Mouse (Mus musculus) cortical plate, adult 2 months (tissue): ENCODE results near the gene Rai1. TPM values are rescaled to one million over a fixed set of nuclear protein-coding genes. Genes with fewer than 3 reads are reported as not detected.
A peak's percentile ranks its signal among the peaks of the same experiment; 100 is the strongest.

ENCODE experiments used
- H3K27ac ChIP-seq: fragments of 200-500 bp; 2 replicates; pipeline ENCODE4 v1.5.1; 2012; ENCODE audit warnings: low read length, control low read depth, inconsistent platforms; ENCODE audit not compliant: insufficient read depth
- H3K4me1 ChIP-seq: fragments of 200-500 bp; 2 replicates; pipeline ENCODE4 v1.6.1; 2011; ENCODE audit warnings: low read length; ENCODE audit not compliant: control insufficient read depth, insufficient read depth
- H3K4me3 ChIP-seq: fragments of 200-500 bp; 2 replicates; pipeline ENCODE4 v1.5.1; 2011; ENCODE audit warnings: mild to moderate bottlenecking, low read length, control low read depth; ENCODE audit not compliant: insufficient read depth
- CTCF ChIP-seq: fragments of 200-500 bp; IDR thresholded peaks from 2 replicates; pipeline ENCODE4 v1.5.1; 2011; ENCODE audit warnings: mild to moderate bottlenecking, control low read depth, low read length; ENCODE audit not compliant: insufficient read depth; ENCODE audit errors: extremely low read depth
- POLR2A ChIP-seq: fragments of 200-500 bp; IDR thresholded peaks from 2 replicates; pipeline ENCODE4 v1.6.1; 2011; ENCODE audit warnings: mild to moderate bottlenecking, low read length, control low read depth; ENCODE audit not compliant: insufficient read depth; ENCODE audit errors: extremely low read depth
- polyA plus RNA-seq: library from polyadenylated mRNA; depleted of rRNA; stranded (reverse); fragments of >200 nt; gene quantifications from 2 replicates; pipeline ENCODE4 v1.2.3, GENCODE M21; 2012; rRNA removed

The Rai1 gene
- polyA plus RNA-seq, result 41.8 and 41.9 TPM in 2 replicates

- Histone ChIP-seq H3K4me1 (peaks cover 17% of the 10 kb centered on the region), H3K27ac (peak within 1 kb of the TSS; percentile 99), H3K4me3 (peak within 1 kb of the TSS; percentile 76)
- TF ChIP-seq CTCF, result peak; percentile 40; the same call in 1 of the 2 replicates
- no peak for TF ChIP-seq POLR2A
Observed at GRCm38 (mm10) chr11:60104810-60105592, at the start of gene Rai1. Rai1 (plus strand) TSS chr11:60105013.

DNA sequence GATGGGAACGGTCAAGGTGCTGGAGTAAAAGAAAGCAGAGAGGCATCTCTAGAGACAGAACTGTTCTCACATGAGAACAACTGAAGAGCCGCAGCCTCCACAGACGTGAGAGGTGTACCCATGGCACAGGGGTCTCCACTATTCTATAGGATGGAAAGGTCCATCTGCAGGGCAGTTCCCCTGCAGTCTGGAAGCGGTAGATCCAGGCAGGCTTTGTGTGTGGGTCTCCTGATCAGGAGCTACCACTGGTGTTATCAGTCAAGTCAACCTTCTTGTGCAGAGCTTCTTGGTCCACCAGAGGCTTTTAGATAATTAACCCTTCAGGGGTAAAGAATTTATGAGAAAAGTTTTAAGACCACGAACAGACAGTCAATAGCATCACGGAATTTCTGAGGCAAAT lies 48.3 kb upstream of the Rai1 start:
- TF ChIP-seq CTCF (no peak), POLR2A (no peak)
- H3K27ac ChIP-seq, result no peak overlapping the region
- H3K4me3 ChIP-seq, result no peak overlapping the region
- 0 out of 2 replicates have a peak, but pooled peaks cover 3% of the 10 kb centered on the region for H3K4me1 ChIP-seq

DNA sequence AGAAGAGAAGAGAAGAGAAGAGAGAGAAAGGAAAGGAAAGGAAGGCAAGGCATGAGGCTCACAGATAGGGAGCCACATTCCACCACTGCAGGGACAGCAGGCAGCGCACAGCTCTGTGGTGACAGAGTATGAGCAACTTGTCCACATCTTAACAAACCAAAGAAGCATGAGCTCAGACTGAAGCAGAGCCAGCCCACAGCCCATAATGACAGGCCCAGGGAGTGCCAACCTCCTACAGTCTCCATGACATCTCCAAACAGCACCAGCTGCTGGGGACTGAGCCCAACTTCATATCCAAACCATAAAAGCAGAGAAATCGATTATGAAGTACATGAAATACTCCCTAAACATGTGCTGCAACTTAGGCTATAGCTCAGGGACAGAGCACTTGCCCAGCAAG lies 46.8 kb upstream of the Rai1 start:
- H3K4me1 ChIP-seq, result 0 out of 2 replicates have a peak, but pooled peaks cover 3% of the 10 kb centered on the region
- TF ChIP-seq CTCF (no peak), POLR2A (no peak)
- no peak overlapping the region for H3K27ac ChIP-seq
- no peak overlapping the region for H3K4me3 ChIP-seq

DNA sequence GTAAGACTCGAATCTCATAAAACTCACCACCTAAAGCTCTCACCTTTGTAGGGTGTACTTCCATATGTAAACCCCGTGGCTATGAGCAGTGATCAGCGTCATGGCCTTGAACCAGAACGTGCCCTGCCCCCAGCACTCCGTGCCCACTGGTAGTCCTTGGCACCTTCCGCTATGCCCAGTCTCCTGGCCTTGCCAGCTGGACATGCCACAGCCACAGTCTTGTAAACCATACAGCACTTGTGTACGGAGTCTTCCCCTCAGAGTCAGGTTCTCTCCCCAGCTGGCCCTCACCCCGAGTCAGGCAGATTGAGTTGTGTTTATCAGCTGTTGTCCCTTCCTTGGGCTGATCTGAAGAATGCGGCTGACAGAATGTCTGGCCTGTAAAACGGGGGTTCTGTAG lies 46.4 kb upstream of the Rai1 start:
- Histone ChIP-seq H3K4me3 (no peak overlapping the region), H3K4me1 (0 out of 2 replicates have a peak, but pooled peaks cover 3% of the 10 kb centered on the region), H3K27ac (no peak overlapping the region)
- TF ChIP-seq CTCF (no peak), POLR2A (no peak)

DNA sequence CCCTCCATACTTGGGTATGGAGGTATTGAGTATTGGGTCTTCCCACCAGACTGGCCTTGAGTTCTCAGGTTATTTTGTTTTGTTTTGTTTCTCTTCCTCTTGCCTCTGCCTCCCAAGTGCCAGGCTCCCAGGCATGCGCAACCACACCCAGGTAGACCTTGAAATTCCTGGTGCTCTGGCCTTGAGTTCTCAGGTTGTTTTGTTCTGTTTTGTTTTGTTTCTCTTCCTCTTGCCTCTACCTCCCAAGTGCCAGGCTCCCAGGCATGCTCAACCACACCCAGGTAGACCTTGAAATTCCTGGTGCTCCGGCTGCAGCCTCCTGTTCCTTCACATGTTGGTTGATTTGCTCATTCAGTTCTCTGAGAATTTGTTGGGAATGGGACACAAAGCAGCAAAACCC lies 44.8 kb upstream of the Rai1 start:
- no peak overlapping the region for H3K4me3 ChIP-seq
- H3K4me1 ChIP-seq, result 0 out of 2 replicates have a peak, but pooled peaks cover 3% of the 10 kb centered on the region
- no peak overlapping the region for H3K27ac ChIP-seq
- TF ChIP-seq POLR2A (no peak), CTCF (no peak)

- 0 out of 2 replicates have a peak, but pooled peaks cover 3% of the 10 kb centered on the region for H3K4me1 ChIP-seq
- no peak for TF ChIP-seq POLR2A
- no peak for TF ChIP-seq CTCF
- H3K27ac ChIP-seq, result no peak overlapping the region
- H3K4me3 ChIP-seq, result no peak overlapping the region
Observed at GRCm38 (mm10) chr11:60061504-60062006, 43.3 kb upstream of the Rai1 start.

DNA sequence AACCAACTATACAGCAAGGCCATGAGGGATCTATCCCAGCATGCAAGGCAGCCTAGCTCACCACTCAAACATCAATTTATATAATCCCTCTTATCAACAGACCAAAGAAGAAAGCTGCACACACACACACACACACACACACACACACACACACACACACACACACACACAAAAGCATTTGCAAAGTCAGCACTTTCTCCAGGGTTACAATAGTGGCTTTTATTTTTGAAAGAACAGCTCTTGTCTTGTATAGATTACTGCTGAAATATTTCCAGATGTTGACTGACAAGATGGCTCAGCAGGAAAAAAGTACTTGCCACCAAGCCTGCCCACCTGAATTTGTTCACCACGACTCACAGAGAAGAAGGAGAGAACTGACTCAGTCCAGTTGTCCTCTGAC lies 39.5 kb upstream of the Rai1 start:
- H3K4me1 ChIP-seq, result no peaks in the 10 kb centered on the region
- H3K27ac ChIP-seq, result no peak overlapping the region
- TF ChIP-seq CTCF, result no peak
- no peak for TF ChIP-seq POLR2A
- H3K4me3 ChIP-seq, result no peak overlapping the region

GRCm38 (mm10) chr11:60067646-60068045 lies 37.2 kb upstream of the Rai1 start:
- Histone ChIP-seq H3K4me1 (no peaks in the 10 kb centered on the region), H3K4me3 (no peak overlapping the region), H3K27ac (no peak overlapping the region)
- no peak for TF ChIP-seq POLR2A
- no peak for TF ChIP-seq CTCF

- no peak overlapping the region for H3K4me3 ChIP-seq
- TF ChIP-seq CTCF (no peak), POLR2A (no peak)
- no peaks in the 10 kb centered on the region for H3K4me1 ChIP-seq
- no peak overlapping the region for H3K27ac ChIP-seq
Observed at GRCm38 (mm10) chr11:60068631-60069030, 36.2 kb upstream of the Rai1 start.

DNA sequence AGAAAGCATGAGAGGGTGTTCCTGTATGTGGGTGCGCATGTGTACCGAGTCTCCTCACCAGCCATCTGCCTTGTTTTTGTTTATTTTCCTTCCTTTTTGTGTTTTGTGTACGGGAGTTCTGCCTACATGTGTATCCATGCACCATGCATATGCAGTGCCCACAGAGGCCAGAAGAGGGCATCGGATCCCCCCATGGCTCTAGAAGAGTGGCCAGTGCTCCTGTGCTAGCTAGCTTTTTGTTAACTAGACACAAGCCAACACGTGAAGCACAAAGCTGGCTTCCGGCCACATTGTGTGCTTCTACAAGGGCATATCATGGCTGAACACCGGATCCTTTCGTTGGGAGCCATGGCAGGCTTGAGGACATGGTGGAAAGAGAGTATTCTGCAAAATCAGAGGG lies 34.2 kb upstream of the Rai1 start:
- 0 out of 2 replicates have a peak, but pooled peaks cover 5% of the 10 kb centered on the region for H3K4me1 ChIP-seq
- no peak overlapping the region for H3K27ac ChIP-seq
- TF ChIP-seq CTCF (peak; percentile 65), POLR2A (no peak)
- no peak overlapping the region for H3K4me3 ChIP-seq
